Mouse (Mus musculus): ENCODE results near the gene Foxn3.

Gene Foxn3

DNA sequence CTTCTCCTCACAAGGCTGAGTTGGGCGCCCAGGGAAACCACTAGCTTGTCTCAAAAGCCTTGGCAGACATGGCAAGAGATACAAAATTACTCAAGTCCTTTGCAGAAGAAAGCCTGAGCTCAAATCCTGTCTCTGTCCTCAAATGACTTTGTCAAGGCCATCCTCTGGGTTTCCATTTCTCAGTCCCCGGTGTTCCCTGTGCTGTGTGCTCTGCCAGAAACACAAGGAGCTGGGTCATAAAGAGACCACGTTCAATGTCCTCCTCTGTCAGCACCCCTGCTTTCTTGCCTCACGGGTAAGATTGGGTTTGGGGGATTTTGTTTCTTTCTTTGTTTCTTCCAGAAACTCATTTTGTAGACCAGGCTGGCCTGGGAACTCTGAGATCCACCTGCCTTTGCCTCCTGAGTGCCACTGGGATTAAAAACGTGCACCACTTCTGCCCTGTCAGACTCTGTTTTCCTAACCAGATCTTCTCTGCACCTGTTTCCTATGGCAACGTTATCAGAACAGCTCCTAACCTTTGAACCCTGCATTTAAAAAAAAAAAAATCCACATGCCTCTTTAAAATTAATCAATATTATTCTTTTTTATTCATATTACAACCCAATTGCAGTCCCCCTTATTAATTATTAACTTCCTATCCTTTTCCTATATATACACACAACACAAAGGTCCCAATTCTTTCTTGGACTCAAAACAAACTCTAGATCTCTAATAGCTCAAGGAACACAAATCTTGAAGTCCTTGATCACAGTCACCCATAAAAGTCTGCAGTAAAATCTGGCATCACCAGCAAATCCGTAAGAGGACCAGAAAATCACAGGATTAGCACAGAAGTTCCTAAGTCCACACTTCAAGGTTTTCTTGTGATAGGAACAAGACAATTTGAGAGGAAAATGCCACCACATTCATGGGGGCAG, 144.6 kb downstream of the Foxn3 start:
- DNase-seq (ENCODE audit: extremely low spot score), result no peak

DNA sequence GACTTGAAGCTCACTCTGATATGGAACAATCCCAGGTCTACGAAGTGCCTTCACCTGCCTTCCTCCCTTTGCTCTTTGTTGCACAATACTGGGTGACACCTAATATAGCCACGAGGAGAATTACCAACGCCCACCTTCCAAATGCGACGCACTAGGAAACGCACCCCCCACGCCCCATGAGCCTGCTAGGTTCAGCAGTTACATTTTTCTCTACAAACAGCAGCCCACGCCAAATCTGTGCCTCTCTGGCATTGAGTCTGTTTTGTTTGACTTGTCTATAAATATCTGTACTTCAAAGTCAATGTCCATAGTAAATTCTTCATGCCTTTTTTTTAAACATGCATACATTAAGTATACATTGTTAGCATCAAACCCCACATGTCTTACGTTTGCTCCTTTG, 145.5 kb downstream of the Foxn3 start:
- DNase-seq (ENCODE audit: extremely low spot score), result no peak

DNA sequence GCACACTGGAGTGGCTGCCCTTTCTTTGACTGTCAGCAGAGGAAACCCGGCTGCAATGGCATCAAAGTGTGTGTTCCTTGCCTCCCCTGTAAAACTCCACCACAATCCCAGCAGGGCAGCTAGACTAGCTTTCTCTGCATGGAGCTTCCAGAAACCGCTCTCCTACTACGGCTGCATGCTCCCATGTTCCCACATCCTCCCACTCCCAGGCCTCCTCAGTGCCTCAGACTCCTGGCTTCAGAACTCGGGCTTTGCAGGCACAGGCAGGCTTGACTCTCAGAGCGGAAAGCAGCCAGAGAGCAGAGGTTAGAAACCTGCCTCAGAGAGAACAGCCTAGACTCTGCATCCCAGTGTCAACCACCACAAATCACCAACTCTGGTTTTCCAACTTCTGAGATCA, 147.8 kb downstream of the Foxn3 start:
- no peak for DNase-seq (ENCODE audit: extremely low spot score)

DNA sequence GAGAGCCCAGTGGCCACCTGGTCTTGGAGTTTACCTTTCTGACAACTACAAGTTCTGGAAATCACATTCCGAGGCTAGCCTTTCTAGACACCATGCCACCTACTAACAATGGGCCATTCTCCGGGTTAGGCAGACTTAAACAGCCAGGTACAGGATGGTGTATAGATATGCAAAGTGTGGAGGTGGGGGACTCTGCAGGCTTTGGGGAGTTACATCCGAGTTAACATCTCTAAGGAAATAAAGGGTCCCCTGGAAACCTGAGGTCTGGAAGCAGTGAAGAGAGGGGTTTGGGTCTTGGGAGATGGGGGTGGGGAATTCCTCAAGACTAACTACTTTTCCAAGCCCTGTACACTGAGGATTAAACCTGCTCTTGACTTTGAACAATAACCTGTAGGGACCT, 150.9 kb downstream of the Foxn3 start:
- no peak for DNase-seq (ENCODE audit: extremely low spot score)

DNA sequence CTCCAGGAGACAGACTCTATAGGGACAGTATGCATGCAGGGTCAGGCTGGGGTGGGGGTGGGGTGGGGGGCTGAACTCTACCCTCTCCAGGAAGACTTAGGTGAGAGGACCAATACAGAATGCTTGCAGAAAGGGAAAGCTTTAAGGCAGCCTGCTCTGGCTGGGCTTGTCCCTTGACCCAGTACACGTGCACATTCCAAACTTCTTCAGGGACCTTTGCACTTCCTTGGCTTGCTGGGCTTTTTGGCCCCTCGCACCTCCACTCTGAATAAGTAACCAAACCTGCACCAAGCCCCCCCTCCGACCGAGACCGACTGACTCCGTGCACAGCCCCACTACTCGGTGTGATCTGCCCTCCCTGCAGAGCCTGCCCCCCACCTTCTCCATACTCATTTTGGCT, 151.3 kb downstream of the Foxn3 start:
- no peak for DNase-seq (ENCODE audit: extremely low spot score)

DNA sequence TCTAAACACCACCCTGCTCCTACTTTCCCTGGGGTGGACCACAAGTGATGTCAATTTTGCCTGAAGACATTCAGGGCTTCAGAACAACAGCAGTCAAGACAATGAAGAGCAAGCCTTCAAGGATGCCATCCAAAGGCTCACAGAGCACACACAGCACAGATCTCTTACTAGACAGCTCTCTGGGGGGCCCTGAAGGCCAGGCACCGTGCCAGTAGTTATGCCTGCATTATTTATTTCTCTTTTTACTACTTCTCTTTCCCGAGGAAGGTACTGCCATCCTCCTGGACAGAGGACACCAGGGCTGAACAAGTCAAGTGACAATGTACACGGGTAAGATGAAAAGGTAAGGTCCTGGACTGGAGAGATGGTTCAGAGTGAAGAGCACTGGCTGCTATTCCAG, 154.7 kb downstream of the Foxn3 start:
- no peak for DNase-seq (ENCODE audit: extremely low spot score)

DNA sequence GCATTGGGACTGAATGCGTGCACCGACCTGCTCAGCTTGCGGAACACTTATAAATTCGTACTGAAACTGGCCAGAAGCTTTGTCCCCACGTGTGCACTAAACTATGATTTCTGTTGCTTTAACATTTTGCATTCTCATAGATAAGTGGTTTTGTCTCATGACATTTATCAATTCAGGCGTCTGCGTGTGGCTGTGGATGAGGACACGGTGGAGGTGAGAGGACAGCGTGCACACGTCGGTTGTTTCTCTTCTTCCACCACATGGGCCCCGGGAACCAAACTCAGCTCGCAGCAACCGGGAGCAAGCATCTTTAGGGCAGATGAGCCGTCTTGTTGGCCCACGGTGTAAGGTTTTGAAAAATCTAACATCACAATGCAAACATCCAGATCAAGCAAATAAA, 155.3 kb downstream of the Foxn3 start:
- DNase-seq (ENCODE audit: extremely low spot score), result no peak

DNA sequence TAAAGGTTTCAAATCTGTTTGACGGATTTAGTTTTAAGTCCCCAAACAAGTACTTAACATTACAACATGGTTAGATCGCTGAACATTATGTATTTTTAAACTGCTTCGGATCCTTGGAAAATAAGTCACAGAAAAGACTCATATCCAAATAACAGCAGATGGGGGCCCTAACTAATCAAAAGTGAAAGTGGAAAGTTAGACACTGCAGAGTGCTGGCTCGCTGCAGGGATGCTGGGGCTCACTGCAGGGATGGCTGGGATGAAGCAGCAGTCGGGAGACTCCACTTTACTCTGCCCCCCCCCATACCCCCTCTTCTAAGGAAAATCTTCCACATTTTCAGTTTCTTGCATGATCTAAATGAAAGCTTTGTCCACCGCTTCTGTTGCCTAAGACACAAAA, 156.1 kb downstream of the Foxn3 start:
- DNase-seq (ENCODE audit: extremely low spot score), result no peak

DNA sequence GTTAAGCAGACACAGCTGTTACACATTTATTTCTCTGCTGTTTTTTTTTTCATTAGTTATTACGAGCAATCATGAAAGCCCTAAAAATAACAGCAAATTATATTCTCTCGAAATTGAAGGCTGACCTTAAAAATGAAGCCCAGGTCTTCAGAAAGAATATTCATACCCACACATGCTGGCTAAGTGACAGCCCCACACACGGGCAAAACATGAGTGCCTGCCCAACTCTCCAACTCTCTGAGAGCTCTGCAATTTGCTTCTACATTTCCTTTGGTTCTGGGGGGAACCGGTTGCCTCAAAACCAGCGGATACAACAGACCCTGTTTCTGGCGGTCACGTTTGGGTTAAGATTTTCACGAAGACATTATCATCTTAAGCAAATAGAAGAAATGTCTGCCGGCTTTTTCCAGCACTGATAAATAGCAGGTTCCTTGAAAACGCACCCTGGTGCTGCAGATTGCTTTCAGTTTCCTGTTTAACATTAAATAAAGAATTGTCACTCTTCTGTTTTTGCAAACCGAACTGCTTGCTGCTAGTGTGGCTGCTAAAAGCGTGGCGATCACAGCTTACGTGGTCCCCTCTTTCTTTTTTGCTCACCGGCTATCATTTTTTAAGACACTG, 156.6 kb downstream of the Foxn3 start:
- DNase-seq (ENCODE audit: extremely low spot score), result no peak

DNA sequence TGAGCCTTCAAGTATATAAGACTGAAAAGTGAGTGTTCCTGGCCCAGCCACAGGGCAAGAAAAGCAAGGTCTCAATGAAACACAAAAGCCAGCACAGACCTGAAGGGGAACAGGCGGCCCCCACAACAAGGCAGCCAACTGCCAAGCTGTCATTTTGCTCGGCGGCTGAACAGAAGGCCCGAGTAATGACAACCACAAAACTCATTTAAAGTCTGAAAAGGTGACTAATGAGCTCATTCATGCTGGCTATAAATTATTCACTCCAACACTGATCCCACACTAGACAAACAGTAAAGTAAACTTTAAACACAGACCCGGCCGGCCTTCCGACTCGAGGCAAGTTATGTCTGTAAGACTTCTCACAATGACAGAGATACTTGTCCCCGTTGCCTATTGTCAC, 157.1 kb downstream of the Foxn3 start:
- no peak for DNase-seq (ENCODE audit: extremely low spot score)

DNA sequence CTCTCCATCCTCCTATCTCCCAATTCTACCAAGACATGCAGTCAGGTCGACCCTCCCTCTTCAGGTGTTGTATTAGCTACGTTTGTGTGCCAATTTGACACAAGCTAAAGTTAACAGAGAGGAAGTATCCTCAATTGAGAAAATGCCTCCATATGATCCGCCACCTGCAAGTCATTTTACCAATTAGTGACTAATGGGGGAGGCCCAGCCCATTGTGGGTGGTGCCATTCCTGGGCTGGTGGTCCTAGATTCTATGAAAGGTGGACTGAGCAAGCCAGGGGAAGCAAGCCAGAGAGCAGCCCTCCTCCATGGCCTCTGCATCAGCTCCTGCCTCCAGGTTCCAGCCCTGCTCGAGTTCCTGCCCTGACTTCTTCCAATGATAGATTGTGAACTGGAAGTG, 158.0 kb downstream of the Foxn3 start:
- no peak for DNase-seq (ENCODE audit: extremely low spot score)

DNA sequence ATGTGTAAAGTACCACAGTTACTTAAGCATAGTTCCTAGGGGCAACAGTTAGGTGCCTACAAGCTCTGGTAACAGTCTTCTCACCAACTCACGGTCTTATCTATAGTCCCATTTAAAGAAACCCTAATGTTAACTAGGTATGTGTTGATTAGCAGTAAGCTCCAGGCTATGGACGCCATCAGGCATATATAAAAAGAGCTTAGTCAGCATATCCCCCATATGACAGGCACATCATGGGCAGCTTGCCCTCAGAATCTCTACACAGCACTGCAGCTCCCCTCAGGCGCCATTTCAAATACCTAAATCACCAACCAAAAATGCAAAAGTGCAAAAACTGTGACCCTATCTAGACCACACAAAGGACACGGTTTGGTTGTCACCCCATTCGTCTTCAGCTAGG, 160.4 kb downstream of the Foxn3 start:
- no peak for DNase-seq (ENCODE audit: extremely low spot score)

DNA sequence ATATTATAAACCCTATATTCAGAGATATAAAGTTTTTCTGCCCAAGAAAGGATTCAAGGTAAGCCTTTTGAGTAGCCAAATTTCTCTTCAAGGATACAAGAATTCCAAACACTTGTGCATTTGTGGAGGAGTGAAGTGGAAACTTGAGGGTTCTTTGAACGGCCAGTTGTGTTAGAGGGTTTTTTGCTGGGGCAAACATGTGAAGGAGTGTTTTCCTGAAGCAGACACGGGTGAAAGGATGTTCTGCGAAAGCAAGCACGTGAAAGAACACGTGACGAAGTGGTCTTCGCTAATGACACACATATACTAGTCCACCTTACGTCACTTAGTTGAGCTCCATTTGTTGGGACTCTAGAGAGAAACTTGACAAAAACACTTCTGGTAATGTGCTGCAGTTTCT, 162.5 kb downstream of the Foxn3 start:
- no peak for DNase-seq (ENCODE audit: extremely low spot score)

DNA sequence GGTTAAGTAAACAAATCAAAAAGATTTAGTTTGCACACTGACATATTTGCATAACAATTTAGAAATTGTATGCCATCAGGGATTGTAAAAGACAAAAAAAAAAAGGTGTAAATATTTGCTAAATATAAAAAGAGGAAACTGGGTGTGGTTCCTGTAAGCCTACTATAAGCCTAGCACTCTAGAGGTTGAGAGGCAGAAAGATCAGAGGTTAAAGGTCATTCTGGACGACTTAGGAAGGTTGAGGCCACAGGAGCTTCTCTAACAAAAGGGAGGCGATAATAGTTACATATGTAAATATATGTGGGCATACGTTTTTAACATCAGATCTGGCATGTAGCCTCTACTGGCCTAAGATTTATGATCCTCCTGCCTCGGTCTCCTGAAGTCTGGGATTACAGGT, 163.8 kb downstream of the Foxn3 start:
- DNase-seq (ENCODE audit: extremely low spot score), result no peak

DNA sequence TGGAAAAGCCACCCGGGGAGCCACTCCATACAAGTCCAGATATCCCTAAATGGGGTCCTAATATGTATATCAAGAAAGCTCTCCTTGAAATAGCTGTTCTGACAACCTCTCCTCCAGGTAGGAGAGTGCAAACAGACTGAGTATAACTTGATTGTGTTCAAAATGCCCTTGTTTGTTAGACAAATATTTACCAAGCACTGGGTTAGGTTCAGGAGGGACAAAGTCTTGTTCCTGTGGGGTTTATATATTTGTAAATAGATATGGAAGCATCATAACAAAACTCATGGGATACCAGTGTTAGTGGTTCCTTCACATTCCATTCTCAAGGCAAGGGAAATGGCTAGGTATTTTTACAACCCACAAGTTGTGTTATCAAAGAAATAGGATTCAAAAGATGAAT, 166.9 kb downstream of the Foxn3 start:
- DNase-seq (ENCODE audit: extremely low spot score), result no peak

DNA sequence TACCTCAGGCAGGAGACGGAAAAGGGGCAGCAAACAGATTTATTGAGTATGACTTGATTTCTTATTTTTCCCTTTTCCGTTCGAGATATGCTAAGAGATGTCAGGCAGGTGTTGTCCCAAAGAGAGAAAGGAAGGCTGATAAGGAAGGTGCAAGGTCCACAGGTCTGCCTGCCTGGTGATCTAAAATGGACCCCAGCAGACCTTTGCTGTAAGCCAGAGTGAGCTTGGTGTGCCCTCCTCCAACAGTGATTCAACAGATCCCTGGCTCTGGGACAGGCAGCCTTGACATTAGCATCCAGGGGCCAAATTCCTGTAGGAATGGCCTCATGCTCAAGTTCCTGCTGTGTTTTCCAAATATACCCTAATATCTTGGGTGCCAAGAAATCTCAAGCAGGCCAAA, 168.3 kb downstream of the Foxn3 start:
- DNase-seq (ENCODE audit: extremely low spot score), result no peak

DNA sequence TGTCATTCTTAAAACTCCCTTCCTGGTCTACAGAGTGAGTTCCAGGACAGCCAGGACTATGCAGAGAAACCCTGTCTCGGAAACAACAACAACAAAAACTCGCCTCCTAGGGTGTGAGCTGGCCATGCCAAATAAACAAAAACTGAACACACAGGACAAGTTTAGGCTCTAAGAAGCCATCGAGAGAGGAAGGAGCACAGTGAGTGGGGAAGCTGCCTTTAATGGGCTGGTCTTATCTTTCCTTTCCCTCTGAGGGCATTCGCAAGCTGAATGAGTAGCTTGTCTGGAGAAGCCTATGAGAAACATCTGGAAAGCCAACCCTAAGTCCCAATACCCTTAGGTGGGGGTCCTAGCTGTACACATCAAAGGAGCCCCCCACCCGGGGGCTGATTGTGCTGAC, 168.7 kb downstream of the Foxn3 start:
- no peak for DNase-seq (ENCODE audit: extremely low spot score)

DNA sequence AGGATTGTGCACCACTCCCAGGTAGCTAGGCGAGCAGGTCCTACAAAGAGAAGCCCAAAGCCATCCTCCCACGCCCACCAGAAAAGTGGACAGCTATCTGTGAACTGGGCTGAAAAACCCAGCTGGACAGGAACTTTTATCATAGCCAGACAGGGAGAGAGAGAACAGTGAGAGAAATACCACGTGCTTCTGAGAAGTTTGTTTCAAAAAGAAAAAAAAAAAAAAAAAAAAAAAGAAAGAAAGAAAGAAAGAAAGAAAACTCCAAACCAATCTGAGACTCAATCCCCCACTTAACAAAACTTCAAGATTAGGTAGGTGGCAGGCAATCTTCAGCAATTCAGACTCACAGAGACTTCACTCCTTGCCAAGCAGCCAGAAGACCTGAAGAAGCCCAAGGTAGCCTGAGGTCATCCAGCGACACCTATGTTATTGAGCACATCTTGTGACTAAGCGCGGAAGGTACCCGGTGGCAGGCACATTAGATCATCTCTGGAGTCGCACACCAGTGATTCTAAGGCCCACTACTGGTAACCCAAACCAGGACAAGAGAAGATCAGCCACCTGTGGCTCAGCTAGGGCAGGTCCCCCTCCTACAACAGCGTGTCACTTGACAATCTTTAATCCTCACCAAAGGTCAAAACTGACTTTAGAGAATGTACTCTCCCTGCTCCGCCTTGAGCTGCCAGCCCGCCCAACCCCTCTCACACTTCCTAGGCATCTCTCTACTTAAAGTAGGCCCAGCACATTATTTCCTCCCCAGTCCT, 169.3 kb downstream of the Foxn3 start:
- no peak for DNase-seq (ENCODE audit: extremely low spot score)

DNA sequence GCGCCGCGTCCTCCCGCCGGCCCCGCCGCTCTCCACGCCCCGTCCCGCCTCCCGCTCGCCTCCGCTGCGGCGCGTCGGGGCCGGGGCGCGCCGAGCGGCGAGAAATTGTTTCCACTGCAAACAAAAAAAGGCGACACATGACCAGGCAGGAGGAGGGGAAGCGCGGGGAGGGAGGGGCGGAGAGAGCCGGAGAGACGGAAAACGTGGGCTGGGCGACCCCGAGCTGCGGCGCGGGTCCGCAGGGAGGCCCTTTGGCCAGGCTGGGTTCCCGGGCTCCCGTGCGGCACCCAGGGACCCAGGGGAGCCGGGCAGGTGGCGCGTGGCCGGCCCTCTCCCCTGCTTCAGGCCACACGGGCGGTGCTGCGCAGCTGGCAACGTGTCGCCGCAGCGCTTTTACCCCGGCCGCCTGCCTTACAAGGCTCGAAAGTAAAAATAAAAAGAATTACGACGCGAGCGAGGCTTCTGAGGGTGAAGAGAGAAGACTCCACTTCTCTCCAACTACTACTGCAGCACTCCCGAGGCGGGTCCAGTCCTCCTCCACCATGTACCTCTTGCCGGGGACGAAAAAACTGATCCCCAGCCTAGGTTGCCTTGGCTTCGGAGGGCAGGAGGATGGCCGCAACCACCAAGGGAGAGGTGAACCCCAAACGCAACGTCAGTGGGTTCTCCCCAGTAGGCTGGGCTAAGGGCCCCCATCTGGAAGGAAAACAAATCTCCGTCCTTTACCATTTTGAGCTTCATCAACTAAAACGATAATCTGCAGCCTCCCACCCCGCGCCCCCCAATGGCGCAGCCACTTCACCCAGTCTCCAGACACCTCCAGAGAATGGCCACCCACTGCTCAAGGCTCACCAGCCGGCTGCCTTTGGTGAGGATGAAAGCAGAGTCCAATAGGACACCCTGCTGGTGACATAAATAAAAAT, 170.2 kb downstream of the Foxn3 start:
- DNase-seq (ENCODE audit: extremely low spot score), result peak; percentile 93

DNA sequence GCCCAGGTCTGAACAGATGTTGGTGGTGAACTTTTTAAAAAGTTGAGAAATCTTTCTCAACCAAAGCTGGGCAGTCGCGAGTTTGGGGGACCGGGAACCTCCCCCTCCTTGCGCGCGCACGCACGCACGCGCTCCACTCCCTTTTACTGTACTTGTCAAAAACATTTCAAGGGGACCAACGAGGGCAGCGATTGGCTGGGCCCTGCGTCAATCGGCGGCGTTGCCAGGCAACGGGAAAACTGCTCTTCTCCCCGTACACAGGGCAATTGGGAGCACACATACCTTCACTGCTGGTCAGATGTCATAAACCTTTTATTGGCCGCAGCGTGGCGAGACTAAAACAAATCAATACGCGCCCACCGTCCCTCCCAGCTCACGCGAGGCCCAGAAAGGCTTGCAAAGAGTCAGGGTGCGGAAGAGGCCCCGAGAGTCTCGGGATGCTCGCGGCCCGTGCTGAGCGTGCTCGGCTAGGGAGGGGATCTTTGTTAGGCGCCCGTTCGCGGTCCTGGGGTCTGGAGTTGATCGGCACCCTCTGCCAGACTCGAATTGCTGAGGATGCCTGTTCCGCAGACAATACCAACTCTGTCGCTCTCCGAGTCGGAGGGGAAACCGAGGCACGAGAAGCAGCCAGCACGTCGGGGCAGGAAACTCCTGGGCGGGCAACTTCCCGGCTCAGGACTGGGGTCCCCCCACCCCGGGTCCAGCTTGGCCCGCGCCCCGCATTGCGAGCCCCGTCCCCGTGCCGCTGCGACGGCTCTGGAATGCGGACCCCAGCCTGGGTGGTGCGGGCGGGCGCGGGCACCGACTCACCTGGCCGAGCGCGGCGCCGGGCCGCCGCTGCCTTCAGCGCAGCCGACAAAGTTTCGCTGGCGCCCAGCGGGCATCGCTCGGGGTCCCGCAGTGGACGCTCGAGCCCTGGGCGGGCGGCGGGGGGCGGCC, 171.2 kb downstream of the Foxn3 start:
- DNase-seq (ENCODE audit: extremely low spot score), result peak; percentile 98

DNA sequence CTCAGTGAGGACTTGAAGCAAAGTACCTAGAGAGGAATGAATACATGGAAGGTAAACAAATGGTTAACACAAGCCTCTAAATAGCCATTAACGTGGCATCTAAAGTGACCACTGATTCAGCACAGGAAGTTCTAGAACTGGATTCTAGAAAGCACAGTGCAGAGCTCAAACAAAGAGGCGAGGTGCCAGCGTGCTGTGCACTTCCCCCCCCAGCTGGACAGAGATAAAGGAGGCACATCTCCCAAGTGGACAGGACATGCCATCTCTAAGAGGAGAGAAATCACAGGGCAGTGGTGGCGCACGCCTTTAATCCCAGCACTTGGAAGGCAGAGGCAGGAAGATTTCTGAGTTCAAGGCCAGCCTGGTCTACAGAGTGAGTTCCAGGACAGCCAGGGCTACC, 173.0 kb downstream of the Foxn3 start:
- DNase-seq (ENCODE audit: extremely low spot score), result no peak

All from embryo, embryonic 9.5 days (tissue).